Mouse (Mus musculus) left cerebral cortex, adult 9 months (tissue): Measurements from ENCODE around the gene Slc7a1.

Experiments used
- DNase-seq, 2 experiments: peaks; one replicate each; pipeline ENCODE4 v3.0.0; 2022; ENCODE audit warnings: low spot score in 2 of 2

Gene Slc7a1

DNA sequence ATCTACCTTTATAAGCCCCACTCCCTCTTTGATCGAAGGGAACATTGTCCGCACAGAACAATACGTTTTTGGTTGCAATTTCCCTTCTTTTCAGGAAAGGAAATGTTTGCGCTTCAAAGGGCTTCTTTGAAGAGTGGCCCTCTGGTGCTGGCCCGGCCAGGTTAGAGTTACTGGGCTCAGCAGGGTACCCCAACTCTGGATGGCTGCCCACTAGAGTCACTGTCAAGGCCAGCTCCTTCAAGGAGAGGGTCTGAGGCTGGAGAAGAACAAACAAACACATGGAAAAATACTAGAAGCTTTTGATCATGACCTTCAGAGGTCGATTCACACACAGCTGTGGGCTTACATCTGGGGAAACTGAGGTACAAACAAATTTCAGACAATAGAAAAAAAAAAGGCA, 6.9 kb downstream of the Slc7a1 start:
- DNase-seq = no peak

DNA sequence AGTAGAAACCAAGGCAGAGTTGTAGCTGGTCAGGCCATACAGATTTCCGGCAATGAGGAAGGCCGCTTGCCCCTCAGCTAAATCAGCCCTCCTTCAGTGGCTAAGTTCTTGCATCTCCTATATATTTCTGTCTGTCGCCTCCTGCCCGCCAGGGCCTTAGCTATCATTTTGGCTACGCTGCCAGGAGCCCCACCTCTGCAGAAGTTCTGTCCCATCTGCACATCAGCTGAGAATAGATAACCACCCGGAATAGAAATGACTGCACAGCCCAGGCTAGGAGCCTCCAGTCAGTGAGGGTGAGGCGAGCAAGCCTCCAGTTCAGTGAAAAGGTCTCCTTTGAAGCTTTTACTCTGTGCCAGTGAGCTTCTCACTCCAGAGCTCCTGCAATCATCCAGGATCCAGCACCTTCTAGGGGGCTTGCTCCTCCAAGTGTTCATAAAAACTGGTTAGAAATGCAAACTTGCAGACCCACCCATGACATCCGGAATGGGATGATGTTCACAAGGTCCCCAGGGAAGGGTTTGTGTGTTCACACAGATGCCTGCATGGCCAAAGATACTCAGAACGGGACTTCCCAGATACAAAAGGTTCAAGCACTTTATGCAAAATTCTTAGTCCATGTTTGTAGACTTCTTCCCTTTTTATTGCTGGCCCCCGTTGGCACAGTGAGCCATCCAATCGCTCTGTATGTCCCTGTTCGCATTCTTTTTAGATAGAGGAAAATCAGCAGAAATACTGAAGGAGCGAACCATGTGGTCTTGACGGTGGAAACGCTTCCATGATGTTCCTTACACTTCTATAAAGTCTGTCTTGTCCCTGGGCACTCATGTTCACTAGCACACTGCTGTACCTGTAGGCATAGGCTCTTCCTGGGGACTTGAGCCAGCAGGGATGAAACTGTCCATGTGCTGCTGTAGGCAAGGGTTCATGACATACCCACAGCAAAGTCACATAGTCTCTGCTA, 10.4 kb downstream of the Slc7a1 start:
- DNase-seq = peak in 1 of 2 experiments; percentile 51

DNA sequence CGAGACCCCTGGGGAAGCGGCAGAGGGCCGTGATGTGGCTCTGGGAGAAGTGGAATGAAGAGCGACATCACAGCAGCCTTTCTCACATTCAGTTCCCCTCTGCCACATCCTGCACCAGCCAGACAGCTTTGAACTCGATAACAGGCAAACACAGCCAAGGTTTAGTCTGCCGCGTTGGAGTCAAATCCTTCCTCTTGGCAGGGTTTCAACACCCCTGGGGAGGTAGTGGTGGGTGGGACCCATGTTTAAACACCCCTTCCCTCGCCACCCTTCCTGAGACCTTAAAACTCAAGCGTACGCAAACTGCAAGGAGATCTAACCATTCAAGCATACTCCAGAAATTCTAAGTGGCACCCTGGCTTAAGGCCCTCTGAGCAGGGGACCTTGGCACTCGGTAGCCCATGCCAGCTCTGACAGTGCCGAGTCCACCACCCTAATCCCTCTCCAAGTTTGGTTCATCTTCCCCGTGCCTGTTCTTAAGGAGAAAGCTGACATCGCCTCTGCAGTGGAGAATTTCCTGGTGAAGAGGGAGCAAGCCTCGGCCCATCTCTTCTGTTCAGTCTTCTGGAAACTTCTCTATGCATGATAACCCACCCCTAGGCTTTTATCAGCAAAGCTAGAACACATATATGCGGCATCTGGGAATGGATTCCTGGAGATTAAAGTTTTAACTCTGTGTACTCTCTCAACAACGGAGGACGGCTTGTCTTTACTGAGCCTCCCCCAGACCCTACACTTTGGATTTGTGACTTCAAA, 11.3 kb downstream of the Slc7a1 start:
- DNase-seq = no peak

DNA sequence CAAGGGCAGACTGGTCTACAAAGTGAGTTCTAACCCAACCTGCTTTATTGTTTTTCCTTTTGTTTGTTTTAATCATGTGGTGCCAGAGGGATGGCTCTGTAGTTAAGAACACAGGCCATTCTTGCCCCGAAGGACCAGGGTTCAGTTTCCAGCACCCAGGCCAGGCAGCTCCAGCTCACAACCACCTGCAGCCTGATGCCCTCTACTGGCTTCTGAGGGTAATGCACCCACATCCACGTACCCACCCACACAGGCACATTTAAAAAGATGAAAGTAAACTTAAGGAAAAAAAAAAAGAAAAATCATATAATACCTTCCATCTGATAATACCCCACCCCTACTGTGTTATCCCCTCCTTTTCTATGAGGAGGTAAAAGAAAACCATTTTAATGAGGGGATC, 11.9 kb downstream of the Slc7a1 start:
- no peak for DNase-seq

DNA sequence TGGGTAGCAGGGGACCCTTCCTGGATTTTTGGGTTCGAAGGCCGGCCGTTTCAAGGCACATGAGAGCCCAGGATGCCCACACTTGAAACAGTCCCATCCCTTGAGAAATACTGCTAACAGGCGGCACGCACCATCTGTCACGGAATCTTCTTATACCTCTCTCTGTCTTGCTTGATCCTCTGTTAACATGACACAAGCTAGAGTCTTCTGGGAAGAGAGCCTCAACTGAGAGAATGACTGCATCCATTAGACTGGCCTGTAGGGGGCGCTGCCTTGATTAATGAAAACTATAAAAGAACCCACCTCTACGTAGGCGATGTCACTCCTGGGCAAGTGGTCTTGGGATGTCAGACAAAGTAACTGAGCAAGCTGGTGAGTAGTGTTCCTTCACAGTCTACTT, 13.2 kb downstream of the Slc7a1 start:
- DNase-seq = peak in 1 of 2 experiments; percentile 56

DNA sequence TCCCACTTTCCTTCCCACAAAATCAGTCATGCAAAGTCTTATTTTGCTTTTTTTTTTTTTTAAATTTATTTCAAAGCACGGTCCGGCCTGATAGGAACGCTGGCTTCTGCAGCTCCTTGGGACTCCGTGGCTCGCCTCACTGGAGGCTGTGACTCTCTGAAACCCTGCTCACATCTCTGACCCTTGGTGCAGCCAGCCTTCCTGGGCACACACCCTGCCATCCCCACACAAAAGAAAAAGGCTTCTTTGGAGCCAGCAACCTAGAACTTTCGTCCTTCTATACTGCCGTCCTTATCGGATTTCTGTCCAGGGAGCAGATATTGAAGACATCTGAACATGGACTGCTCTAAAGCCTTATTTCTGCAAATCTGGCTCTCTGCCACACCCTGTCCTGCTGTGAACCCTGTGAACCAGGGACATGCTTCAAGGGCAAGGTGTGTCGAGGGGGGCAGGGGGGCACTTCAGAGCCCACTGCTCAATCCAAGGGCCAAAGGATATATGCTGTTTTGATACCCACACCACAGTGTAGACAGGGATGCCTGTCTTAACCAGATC, 15.1 kb downstream of the Slc7a1 start:
- DNase-seq = no peak

DNA sequence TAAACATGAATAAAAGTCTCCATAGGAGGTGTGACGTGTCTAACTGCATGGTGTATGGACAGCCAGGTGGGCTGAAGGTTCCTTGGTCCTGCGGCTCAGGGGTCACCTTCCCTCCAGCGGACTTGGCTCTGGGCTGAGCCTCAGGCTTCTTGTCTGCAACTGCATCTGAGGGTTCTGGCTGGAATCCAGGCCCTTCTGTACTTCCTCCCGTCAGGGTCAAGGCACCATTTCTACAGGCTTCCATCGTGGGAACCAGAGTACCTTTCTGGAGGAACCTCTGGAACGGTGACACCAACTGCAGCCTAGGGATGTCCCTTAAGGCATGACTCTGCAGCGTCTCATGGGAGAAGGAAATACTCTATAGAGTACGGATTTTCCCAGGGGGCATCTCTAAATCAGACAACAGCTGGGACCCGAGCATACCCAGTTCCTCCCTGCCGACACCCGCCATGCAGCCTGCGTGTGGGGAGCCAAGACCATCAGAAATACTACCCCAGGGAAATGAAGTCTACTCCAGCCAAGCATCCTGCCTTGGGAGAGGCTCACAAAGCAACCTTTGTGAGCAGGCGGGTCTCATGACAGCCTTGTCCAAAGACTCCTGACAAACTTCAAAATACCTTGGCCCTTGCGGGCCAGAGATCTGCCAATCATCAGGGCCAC, 15.7 kb downstream of the Slc7a1 start:
- DNase-seq = no peak

DNA sequence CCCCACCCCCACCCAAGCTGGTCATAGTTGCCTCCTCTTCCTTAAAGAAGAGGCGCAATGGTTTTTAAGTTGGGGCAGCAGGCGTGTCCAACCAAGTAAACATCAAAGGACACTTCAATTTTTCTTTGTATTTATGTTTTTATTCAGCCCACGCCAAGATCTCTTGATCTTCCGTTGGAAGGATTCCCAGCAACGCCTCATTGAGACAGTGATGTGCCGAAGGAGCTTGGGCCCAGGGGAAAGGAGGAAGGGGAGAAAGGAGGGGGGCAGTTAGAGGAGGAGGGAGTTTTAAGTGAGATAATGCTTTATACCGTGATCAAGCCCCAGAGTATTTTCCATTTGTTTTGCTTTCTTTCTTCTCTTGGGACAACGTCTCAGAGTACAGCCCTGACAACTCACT, 18.6 kb downstream of the Slc7a1 start:
- DNase-seq = no peak

DNA sequence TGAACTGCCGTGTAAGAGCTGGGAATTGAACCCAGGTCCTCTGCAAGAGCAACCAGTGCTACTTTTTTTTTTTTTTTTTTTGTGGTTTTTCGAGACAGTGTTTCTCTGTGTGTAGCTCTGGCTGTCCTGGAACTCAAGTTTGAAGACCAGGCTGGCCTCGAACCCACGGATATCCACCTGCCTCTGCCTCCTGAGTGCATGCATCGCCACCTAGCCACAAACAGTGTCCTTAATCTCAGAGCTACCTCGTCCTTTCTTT, 19.5 kb downstream of the Slc7a1 start:
- DNase-seq = no peak

DNA sequence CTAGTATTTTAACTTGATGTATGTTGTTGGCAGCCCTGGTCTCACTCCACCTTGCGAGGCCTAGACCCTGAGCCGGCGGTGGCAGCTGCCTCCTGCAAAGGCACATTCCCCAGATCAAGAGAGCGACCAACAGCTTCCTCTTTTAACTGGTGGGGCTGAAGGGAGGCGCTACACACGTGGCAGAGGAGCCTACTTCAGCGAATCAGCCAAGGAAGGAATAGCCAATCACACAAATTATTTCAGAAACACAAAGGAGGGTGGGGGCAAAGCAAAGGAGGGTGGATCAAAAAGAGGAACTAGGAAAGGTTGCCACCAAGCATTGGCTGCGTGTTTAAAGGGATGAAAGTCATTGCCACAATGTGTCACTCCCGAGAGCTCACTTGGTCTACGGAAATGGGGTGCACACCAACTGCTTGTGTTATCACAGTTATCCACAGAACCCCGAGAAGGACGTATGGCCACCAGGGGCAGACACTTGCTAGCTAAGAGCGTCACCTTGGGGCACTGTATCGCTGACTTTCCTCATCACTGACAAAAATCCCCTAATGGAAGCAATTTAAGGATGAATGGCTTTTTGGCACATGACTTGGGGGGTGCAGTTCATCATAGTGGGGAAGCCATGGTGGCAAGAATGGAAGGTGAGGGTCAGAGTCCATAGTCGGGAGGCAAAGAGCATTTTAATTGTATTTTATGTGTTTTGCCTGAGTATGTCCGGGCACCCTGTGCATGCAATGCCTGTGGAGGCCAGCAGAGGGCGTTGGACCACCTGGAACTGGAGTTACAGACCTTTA, 20.1 kb downstream of the Slc7a1 start:
- DNase-seq = no peak

DNA sequence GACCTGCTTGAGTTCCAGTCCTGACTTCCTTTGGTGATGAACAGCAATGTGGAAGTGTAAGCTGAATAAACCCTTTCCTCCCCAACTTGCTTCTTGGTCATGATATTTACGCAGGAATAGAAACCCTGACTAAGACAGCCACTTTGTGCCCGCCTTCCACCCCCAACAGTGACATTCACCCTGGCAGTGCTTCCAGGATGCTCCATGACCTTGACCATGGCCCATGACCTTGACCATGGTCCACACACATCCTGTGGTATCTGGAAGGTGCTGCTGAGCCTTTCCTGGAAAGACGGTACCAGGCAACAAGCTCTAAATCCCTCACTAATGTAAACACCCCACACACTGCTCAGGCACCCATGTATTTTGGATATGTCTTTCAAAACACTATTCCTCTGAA, 21.0 kb downstream of the Slc7a1 start:
- DNase-seq = no peak

DNA sequence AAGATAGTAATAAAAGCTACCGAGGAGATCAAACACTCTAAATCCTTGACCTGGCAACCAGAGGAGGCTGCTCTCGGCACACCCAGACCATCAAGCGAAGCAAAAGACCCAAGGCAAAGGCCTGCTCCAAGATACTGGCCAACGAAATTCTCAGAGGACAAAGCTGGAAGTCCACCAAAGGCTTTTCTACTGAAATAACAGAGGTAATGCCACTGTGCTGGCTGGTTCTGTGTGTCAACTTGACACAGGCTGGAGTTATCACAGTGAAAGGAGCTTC, 21.5 kb downstream of the Slc7a1 start:
- DNase-seq = no peak

DNA sequence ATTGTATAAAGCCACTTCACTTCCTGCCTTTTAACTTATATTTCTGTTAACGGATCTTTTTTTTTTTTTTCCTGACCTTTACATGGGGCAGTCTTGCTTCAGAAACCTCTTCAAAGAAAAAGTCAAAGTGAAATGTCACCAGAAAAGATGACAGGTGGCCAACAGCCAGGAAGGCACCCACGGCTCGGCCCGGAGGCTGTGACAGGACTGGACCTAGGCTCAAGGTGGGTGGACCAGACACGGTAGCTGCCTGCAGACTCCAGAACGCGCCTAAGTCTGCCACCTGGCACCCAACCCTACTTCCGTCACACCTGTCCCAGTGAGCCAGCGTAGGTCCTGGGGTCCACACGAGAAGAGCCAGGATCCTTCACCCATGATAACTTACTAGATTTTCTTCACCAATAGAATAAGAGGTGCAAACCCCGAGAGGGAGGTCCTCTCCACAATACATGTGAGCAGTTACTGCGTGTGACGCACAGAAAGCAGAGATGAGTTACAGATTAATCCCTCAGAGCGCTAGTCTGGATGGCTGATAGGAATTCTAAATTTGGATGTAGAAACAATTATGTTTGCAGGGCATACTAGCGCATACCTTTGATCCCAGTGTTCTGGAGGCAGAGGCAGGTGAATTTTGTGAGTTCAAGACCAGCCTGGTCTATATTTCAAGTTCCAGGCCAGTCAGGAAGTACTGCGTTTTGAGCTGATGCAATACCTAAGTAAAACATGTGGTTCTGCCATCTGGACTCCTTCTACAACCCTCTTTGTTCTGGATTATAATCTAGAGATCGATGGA, 22.1 kb downstream of the Slc7a1 start:
- no peak for DNase-seq

DNA sequence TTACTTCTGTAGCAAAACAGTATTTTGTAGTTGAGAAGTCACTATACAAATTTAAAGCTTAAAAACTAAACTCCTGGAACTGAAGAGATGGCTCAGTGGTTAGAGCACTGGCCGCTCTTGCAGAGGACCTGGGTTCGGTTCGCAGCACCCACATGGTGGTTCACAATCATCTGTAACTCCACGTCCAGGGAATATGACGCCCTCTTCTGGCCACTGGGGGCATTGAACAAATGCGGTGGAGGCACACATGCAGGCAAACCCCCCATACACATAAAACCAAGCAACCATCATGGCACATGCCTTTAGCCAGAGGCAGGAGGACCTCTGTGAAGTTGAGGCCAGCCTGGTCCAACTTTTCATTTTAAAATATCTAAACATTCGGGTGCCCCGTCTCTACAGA, 23.3 kb downstream of the Slc7a1 start:
- DNase-seq = no peak

DNA sequence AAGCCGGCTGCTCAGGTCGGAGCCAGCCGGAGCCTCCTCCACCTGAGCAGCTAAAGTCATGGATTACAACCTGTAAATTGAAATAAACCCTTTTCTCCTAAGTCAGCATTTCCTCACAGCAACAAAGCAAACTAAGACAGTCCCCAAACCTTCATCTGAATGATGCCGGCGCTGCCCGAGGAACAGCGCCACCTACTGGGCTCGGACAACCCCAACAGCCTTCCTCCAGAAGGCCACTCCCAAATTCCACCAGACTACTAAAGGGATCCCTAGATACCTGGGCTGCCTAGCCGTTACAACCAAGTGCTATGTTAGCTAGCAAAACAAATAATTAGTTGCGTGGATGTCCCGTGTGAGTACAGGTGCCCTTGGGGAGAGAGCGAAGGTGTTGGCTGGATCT, 24.2 kb downstream of the Slc7a1 start:
- no peak for DNase-seq

DNA sequence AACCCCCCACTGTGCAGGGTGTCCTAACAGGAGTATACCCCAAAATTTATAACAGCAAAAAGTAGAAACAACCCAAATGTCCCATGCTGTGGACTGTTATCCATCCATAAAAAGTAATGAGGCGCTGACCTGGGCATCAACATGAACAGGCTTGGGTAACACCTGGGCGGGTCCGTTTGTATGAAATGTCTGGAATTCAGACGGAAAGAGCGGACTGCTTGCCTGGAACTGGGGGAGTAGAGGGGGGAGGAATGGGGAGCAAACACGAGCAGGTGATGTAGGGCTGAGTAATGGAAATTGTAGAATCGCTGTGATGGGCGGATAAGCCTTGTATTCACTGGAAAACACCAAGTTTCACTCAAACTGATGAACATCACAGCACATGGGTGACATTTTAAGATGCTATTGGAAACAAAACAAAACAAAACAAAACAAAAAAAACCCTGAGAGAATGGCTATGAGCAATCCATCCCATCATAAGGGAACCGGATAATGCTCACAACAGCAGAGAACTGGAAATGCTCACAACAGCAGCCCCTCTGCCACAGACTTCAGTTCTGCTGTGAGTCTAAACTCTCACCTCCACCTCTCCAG, 26.5 kb downstream of the Slc7a1 start:
- no peak for DNase-seq

DNA sequence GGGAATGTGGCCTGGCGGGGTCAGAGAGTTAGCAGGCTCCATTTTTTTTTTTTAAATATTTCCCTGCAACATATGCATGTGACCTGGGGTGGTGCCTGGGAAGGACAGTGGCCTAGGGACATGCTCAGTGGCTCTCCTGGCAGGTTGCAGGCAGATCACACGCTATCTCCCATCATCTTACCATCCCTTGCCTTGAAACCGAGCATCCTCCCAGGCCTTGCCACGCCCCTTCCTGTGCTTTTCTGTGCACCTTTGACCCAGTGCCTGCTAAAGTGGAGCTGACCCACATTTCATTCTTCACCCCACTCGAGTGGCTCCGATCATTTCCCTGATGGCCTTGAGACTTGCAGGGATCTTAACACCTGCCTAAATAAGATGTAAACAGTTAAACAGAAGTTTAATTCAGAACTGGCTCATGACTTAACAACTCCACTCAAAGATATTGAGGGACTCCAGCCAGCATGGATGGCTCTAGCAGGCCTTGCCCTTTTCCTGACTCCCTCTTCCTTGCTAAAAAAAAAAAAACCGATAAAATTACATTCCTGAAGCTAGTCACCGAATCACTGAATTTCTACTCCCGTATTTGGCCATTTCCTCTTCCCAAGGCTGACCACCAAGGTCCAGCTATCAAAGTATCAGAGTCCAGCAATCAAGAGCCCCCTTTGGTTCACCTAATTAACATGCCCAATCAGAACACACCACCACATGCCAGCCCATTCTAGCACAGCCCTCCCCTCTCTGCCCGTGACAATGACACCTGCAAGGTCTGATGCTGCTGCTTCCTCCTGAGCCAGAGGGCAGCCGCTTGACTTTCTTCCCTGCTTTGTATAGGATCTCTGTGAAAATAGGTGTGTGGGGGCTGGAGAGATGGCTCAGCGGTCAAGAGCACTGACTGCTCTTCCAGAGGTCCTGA, 27.4 kb downstream of the Slc7a1 start:
- DNase-seq = no peak

DNA sequence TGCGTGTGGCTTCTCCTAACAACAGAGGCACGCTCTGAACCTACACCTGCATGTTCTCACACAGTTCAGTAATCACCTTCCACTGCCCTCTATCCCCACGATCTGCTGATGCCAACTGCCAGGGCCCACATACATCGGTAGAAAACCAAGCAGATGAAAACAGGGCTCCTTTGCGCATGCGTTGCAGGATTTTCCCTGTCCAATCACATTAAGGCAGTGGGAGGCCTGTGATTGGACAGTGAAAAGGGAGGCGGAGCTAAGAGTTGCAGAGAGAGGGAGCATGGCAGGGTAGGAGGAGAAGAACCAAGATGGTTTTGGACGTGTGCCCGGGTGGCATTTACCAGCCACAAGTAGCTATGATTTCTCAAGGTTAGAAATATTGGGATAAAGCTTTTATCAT, 28.3 kb downstream of the Slc7a1 start:
- DNase-seq = no peak

DNA sequence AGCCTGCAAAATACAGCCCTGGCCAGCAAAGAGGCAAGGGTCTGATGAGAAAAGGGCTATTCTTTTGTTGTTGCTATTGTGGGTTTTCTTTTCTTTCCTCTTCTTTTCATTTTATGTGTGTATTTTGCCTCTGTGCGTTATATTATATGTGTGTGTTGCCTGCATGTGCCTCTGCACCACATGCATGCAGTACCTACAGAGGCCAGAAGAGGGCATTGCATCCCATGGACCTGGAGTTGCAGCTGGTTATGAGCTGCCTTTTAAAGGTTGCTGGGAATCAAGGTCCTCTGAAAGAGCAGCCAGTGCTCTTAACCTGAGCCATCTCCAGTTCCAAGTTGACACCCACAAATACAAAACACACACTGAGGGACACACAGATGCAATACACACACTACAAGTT, 29.1 kb downstream of the Slc7a1 start:
- DNase-seq = no peak

DNA sequence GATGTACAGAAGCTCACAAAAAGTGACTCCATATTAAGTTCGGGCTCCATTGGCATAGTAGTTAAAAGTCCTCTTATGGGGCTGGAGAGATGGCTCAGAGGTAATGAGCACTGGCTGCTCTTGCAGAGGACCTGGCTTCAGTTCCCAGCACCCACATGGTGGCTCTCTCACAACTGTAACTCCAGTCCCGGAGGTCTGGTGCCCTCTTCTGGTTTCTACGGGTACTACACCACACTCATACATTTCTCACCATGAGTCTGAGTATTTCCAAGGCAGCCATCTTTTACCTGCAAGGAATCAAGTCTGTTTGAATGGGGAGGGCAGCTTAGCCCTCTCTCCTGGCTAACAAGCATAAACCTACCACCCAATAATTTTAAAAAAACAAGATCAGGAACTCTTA, 30.5 kb downstream of the Slc7a1 start:
- DNase-seq = no peak
